Mouse (Mus musculus) erythroid progenitor cell, adult 5-6 weeks (primary cell): ENCODE results near the gene Fosl2. TPM values are rescaled to one million over a fixed set of nuclear protein-coding genes. Genes with fewer than 3 reads are reported as not detected.

Source experiments
- ATAC-seq: replicated peaks from 2 replicates; pipeline ENCODE4 v1.8.0; 2016; ENCODE audit warnings: moderate number of reproducible peaks, mild to moderate bottlenecking, moderate TSS enrichment, inconsistent platforms; ENCODE audit not compliant: poor library complexity, low FRiP score, severe bottlenecking
- total RNA-seq, 2 experiments: library from RNA; stranded (forward) in 1 of 2; stranded (reverse) in 1 of 2; fragments of 150-400 nt in 1 of 2; fragments of 186-747, 209-891 nt in 1 of 2; gene quantifications; 2 replicates each; pipeline versions ENCODE4 v1.2.3 to v1.2.4; 2015 to 2017; ENCODE audit warnings: low replicate concordance in 2 of 2

The Fosl2 gene
- total RNA-seq, 2 experiments from 2014 or later = 2.9 to 12.2 TPM

- no peak for ATAC-seq
Observed at GRCm38 (mm10) chr5:32132971-32133501, 2.6 kb upstream of the Fosl2 start.

GRCm38 (mm10) chr5:32133549-32134004 lies 2.0 kb upstream of the Fosl2 start:
- ATAC-seq = no peak

- ATAC-seq = no peak
Observed at GRCm38 (mm10) chr5:32134051-32134732, 1.4 kb upstream of the Fosl2 start.

- no peak for ATAC-seq
Observed at GRCm38 (mm10) chr5:32134903-32135335, 682 bp upstream of the Fosl2 start.

- no peak for ATAC-seq
Observed at GRCm38 (mm10) chr5:32136301-32136863, 781 bp downstream of the Fosl2 start.

GRCm38 (mm10) chr5:32137106-32137522 lies 1.5 kb downstream of the Fosl2 start:
- no peak for ATAC-seq

- no peak for ATAC-seq
Observed at GRCm38 (mm10) chr5:32138446-32139195, 3.0 kb downstream of the Fosl2 start.

- ATAC-seq = no peak
Observed at GRCm38 (mm10) chr5:32139516-32140037, 4.0 kb downstream of the Fosl2 start.

GRCm38 (mm10) chr5:32141899-32142298 lies 6.3 kb downstream of the Fosl2 start:
- no peak for ATAC-seq

- ATAC-seq = no peak
Observed at GRCm38 (mm10) chr5:32143433-32143970, 7.9 kb downstream of the Fosl2 start.

GRCm38 (mm10) chr5:32146281-32146680 lies 10.7 kb downstream of the Fosl2 start:
- no peak for ATAC-seq

- no peak for ATAC-seq
Observed at GRCm38 (mm10) chr5:32148593-32148992, 13.0 kb downstream of the Fosl2 start.

GRCm38 (mm10) chr5:32151244-32151643 lies 15.6 kb downstream of the Fosl2 start:
- no peak for ATAC-seq

GRCm38 (mm10) chr5:32152725-32153417 lies 17.3 kb downstream of the Fosl2 start:
- no peak for ATAC-seq

- no peak for ATAC-seq
Observed at GRCm38 (mm10) chr5:32153418-32153740, 17.8 kb downstream of the Fosl2 start.

- no peak for ATAC-seq
Observed at GRCm38 (mm10) chr5:32153791-32154490, 18.3 kb downstream of the Fosl2 start.

GRCm38 (mm10) chr5:32154931-32155688 lies 19.5 kb downstream of the Fosl2 start:
- ATAC-seq = no peak

GRCm38 (mm10) chr5:32155927-32156326 lies 20.3 kb downstream of the Fosl2 start:
- ATAC-seq = no peak
